Comparison of ENCODE assay signal across 11 mouse cellular contexts in the genomic region with DNA sequence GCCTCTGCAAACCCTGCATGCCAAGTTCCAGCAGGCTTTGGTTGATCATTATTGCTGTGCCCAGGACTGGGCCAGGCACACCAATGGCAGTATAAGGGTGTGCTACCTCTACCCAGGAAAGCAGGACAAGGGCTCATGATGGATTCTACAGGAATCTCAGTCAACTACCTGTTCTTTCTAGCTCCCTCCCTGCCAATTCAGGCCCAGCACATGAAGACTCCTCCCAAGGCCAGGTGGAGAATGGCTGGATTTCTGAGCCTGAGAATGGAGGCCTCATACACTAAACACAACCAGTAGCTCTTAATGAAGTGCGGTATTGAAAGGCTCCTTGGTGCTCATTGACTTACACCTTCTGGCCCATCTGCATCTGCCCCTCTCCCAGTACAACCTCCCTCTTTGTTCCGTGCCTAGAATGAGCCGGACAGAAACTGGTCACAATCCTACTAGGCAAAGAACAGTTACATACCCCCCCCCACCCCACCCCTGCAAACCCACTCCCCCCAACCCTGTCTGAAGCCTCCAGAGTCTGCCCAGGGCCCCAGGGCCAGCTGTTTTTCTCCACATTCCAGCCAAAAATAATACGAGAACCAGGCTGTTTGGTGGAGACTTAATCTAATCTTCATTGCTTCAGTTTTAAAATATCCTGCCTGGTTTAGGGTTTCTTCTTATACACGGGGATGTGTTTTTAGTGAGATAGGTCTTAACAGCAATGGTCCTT. TPM values are rescaled to one million over a fixed set of nuclear protein-coding genes. Genes with fewer than 3 reads are reported as not detected.
DNase-seq lines count a peak whose midpoint lies in the region; ATAC-seq and TF ChIP-seq lines count a peak whose summit lies in the region.
"Had no signal": no experiment of that assay in that cellular context is flagged by ENCODE, and none has a peak within 500 bp of the region (broad histone marks: within the 10 kb centered on the region; RNA-seq: fewer than 3 reads in every experiment).

No protein-coding gene starts in this region.

- 0 out of 2 replicates have a peak overlapping the region, but pooled peaks have one; percentile 38 for H3K4me3 ChIP-seq in hindbrain, embryonic 10.5 days
- no peak overlapping the region for H3K4me3 ChIP-seq in hindbrain, postnatal 0 days (ENCODE audit: low read length)
- H3K4me3 ChIP-seq in embryonic facial prominence, embryonic 13.5 days = no peak overlapping the region
- H3K4me3 ChIP-seq in limb, embryonic 15.5 days = no peak overlapping the region
- H3K4me3 ChIP-seq: liver, embryonic 12.5 days had no signal

- peaks cover 13% of the 10 kb centered on the region; the same call in 1 of the 2 replicates for H3K36me3 ChIP-seq in hindbrain, embryonic 10.5 days
- H3K36me3 ChIP-seq in hindbrain, postnatal 0 days (ENCODE audit: insufficient read depth, low read length) = no peaks in the 10 kb centered on the region
- H3K36me3 ChIP-seq in embryonic facial prominence, embryonic 13.5 days = no peaks in the 10 kb centered on the region
- no peaks in the 10 kb centered on the region for H3K36me3 ChIP-seq in limb, embryonic 15.5 days
- H3K36me3 ChIP-seq: liver, embryonic 12.5 days had no signal

- peaks cover 87% of the 10 kb centered on the region for H3K4me1 ChIP-seq in hindbrain, embryonic 10.5 days (replicated peaks)
- peaks cover 11% of the 10 kb centered on the region for H3K4me1 ChIP-seq in hindbrain, postnatal 0 days (ENCODE audit: insufficient read depth, low read length)
- H3K4me1 ChIP-seq in embryonic facial prominence, embryonic 13.5 days = peaks cover 85% of the 10 kb centered on the region
- H3K4me1 ChIP-seq in limb, embryonic 15.5 days = peaks cover 69% of the 10 kb centered on the region

- ATAC-seq in hindbrain, postnatal 0 days = no peak
- ATAC-seq in embryonic facial prominence, embryonic 13.5 days (ENCODE audit: insufficient number of reproducible peaks, insufficient read depth, low FRiP score, low TSS enrichment, low read depth) = 0 out of 2 replicates have a peak, but pooled peaks have one; percentile 7
- no peak for ATAC-seq in limb, embryonic 15.5 days (ENCODE audit: insufficient number of reproducible peaks, low FRiP score, low TSS enrichment, low read depth)
- ATAC-seq in megakaryocyte progenitor cell, adult 5-6 weeks (replicated peaks; ENCODE audit: poor library complexity) = no peak

- DNase-seq in embryo, embryonic 11 days = peak; percentile 43
- no peak for DNase-seq in embryo, embryonic 10 days (ENCODE audit: low spot score)
- DNase-seq in hindbrain, embryonic 10.5 days (ENCODE audit: low spot score) = no peak
- no peak for DNase-seq in hindbrain, postnatal 0 days (ENCODE audit: low spot score)
- DNase-seq in right cerebral cortex, postnatal 4 days = no peak
- DNase-seq: lung, postnatal 4 days had no signal

- no peak for TF ChIP-seq CTCF in hindbrain, postnatal 0 days (IDR thresholded peaks at IDR 0.05; ENCODE audit: low read depth)

- H3K27me3 ChIP-seq in hindbrain, embryonic 10.5 days (ENCODE audit: insufficient read depth, poor library complexity, severe bottlenecking) = no peaks in the 10 kb centered on the region
- no peaks in the 10 kb centered on the region for H3K27me3 ChIP-seq in hindbrain, postnatal 0 days (ENCODE audit: insufficient read depth, low read length)
- peaks cover 70% of the 10 kb centered on the region for H3K27me3 ChIP-seq in embryonic facial prominence, embryonic 13.5 days
- peaks cover 66% of the 10 kb centered on the region for H3K27me3 ChIP-seq in limb, embryonic 15.5 days

- WGBS in hindbrain, embryonic 10.5 days = 31% methylated on average over 5 of the region's 5 CpGs
- WGBS in hindbrain, postnatal 0 days = 48% methylated on average over 5 of the region's 5 CpGs
- WGBS in embryonic facial prominence, embryonic 13.5 days = 16% methylated on average over 5 of the region's 5 CpGs
- WGBS in limb, embryonic 15.5 days = 39% methylated on average over 5 of the region's 5 CpGs

- H3K9me3 ChIP-seq in hindbrain, embryonic 10.5 days = no peaks in the 10 kb centered on the region
- no peaks in the 10 kb centered on the region for H3K9me3 ChIP-seq in hindbrain, postnatal 0 days (ENCODE audit: low read length)
- H3K9me3 ChIP-seq in embryonic facial prominence, embryonic 13.5 days = no peaks in the 10 kb centered on the region
- H3K9me3 ChIP-seq in limb, embryonic 15.5 days = no peaks in the 10 kb centered on the region
- H3K9me3 ChIP-seq: liver, embryonic 12.5 days had no signal

- H3K9ac ChIP-seq in hindbrain, postnatal 0 days (replicated peaks; ENCODE audit: low read length) = no peak overlapping the region
- H3K9ac ChIP-seq in embryonic facial prominence, embryonic 13.5 days = no peak overlapping the region
- H3K9ac ChIP-seq in limb, embryonic 15.5 days = no peak overlapping the region
- H3K9ac ChIP-seq: liver, embryonic 12.5 days had no signal

- peak overlapping the region; percentile 99 for H3K27ac ChIP-seq in hindbrain, embryonic 10.5 days
- H3K27ac ChIP-seq in hindbrain, postnatal 0 days = no peak overlapping the region
- H3K27ac ChIP-seq in embryonic facial prominence, embryonic 13.5 days = peak overlapping the region; percentile 73
- H3K27ac ChIP-seq in limb, embryonic 15.5 days = peak overlapping the region; percentile 43; the same call in 1 of the 2 replicates
- H3K27ac ChIP-seq: liver, embryonic 12.5 days had no signal

- no peak overlapping the region for H3K4me2 ChIP-seq in hindbrain, postnatal 0 days (ENCODE audit: low read depth, low read length)
- H3K4me2 ChIP-seq in embryonic facial prominence, embryonic 13.5 days = peak overlapping the region; percentile 5; the same call in 1 of the 2 replicates
- H3K4me2 ChIP-seq in limb, embryonic 15.5 days = no peak overlapping the region

RNA-seq across cellular contexts. Expression of a gene that starts 6.6 kb away (rescaled TPM):
- 35.0 and 40.3 TPM in 2 replicates for polyA plus RNA-seq in hindbrain, embryonic 10.5 days (2016; fragmentation: Nextera tagmentation; extraction: Ambion mirVana)
- total RNA-seq in hindbrain, postnatal 0 days (2014; rRNA removed) = 23.5 and 28.0 TPM in 2 replicates
- 20.6 and 22.2 TPM in 2 replicates for polyA plus RNA-seq in hindbrain, postnatal 0 days (2015; fragmentation: Nextera tagmentation; extraction: Ambion mirVana)
- polyA plus RNA-seq in embryonic facial prominence, embryonic 13.5 days (2015; fragmentation: Nextera tagmentation; extraction: Ambion mirVana) = 10.9 and 11.3 TPM in 2 replicates
- 8.1 and 8.7 TPM in 2 replicates for polyA plus RNA-seq in limb, embryonic 15.5 days (2015; fragmentation: Nextera tagmentation; extraction: Ambion mirVana)
- 0.20 TPM in 1 of 2 replicates, not detected in the other for total RNA-seq in megakaryocyte progenitor cell, adult 5-6 weeks (2015)
- not detected in 2 replicates for total RNA-seq in megakaryocyte progenitor cell, adult 5-6 weeks (2017)
- total RNA-seq: common myeloid progenitor, adult 5-6 weeks had no signal
